Mouse (Mus musculus): ENCODE data around the gene Gm21258.
"Not testable (repeated sequence)": the region's sequence is repeated elsewhere in the genome, so short reads cannot be mapped to it uniquely, and the experiment has no call there.

Gm21258 gene

DNA sequence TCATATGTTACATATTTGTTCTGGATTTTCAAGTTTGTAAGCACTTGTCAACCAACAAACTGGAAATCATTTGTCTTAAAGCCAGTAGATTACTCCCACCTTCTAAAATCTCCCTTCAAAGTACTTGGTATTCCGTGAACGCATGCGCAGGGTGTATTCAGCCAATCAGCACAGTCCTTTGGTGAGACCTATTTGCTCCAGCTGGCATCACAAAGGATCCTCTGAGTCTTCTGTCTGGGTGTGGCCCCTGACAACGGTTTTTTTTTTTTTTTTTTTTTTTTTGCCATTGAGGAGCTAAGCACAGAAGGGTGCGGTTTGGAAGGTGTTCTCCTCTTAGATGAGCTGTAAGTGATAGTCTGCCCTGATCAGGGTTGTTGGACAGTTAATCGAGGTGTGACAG is at the start of gene Gm21258:
Gm21258 (plus strand) TSS at position 301 of the 400 bp plus-strand sequence.
- DNase-seq: not testable (repeated sequence)
